Mouse (Mus musculus): ENCODE measurements at regions not wholly inside any gene's neighbourhood (a gene's known extent, or its start where the extent isn't known, plus 50 kb on each side); places are given as distances from the start of the nearest gene placed in this dataset.

DNA sequence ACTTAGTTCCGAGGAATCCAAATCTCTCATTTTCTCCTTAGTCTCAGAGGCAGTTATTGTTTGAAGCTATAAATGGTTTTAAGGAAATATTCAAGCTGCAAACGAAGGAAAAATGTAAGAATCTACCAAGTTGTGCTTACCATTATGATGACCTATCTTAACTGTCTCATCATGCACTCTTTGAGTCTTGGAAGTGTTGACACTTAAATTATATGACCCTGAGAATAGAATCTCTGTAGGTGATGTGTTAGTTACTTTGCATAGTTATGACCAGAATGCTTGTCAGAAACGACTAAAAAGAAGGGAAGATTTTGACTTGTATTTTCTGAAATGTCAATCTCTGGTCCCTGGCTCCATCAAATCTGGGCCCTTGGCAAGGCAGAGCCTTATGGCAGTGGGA lies 582.7 kb upstream of the Rps6ka3 start:
- TF ChIP-seq EP300 (IDR thresholded peaks at IDR 0.05; ENCODE audit: low read depth): no peak
- TF ChIP-seq CTCF (IDR thresholded peaks at IDR 0.05; ENCODE audit: low read depth): no peak

All from heart, postnatal 0 days (tissue).